Mouse (Mus musculus) heart, adult 2 months (tissue): ENCODE measurements around the gene Nploc4. TPM values are rescaled to one million over a fixed set of nuclear protein-coding genes. Genes with fewer than 3 reads are reported as not detected.
A peak's percentile ranks its signal among the peaks of the same experiment; 100 is the strongest.

Source experiments
- DNase-seq, 2 experiments: peaks; one replicate each; pipeline ENCODE4 v3.0.0; 2021
- H3K27ac ChIP-seq: fragments of 200-600 bp; 2 replicates; pipeline ENCODE4 v1.8.1; 2022
- H3K27me3 ChIP-seq: fragments of 200-500 bp; 2 replicates; pipeline ENCODE4 v1.6.1; 2012; ENCODE audit warnings: mild to moderate bottlenecking, low read length, inconsistent platforms, mixed read lengths; ENCODE audit not compliant: control insufficient read depth, insufficient read depth
- H3K36me3 ChIP-seq: fragments of 200-500 bp; 2 replicates; pipeline ENCODE4 v1.6.1; 2012; ENCODE audit warnings: low read length, inconsistent platforms; ENCODE audit not compliant: control insufficient read depth, insufficient read depth
- H3K4me1 ChIP-seq: fragments of 200-500 bp; 2 replicates; pipeline ENCODE4 v1.6.1; 2011; ENCODE audit warnings: low read length; ENCODE audit not compliant: control insufficient read depth, insufficient read depth
- H3K4me3 ChIP-seq: fragments of 200-600 bp; 2 replicates; pipeline ENCODE4 v1.8.1; 2022
- H3K79me2 ChIP-seq: fragments of 200-500 bp; replicated peaks from 2 replicates; pipeline ENCODE4 v1.6.1; 2012; ENCODE audit warnings: mild to moderate bottlenecking, inconsistent platforms, low read length, moderate library complexity, mixed read lengths; ENCODE audit not compliant: control insufficient read depth, insufficient read depth
- H3K9ac ChIP-seq: fragments of 200-500 bp; 2 replicates; pipeline ENCODE4 v1.6.1; 2012; ENCODE audit warnings: low read depth, mild to moderate bottlenecking, control low read depth, inconsistent platforms, low read length, mixed read lengths
- CTCF ChIP-seq: fragments of 200-600 bp; IDR thresholded peaks from 2 replicates; pipeline ENCODE4 v1.8.1; 2022; ENCODE audit warnings: antibody characterized with exemption, mild to moderate bottlenecking, moderate library complexity
- EP300 ChIP-seq: fragments of 200-500 bp; IDR thresholded peaks from 2 replicates; pipeline ENCODE4 v1.6.1; 2011; ENCODE audit warnings: low read depth, low read length, control low read depth; ENCODE audit not compliant: insufficient read depth
- POLR2A ChIP-seq: fragments of 200-500 bp; IDR thresholded peaks from 2 replicates; pipeline ENCODE4 v1.6.1; 2011; ENCODE audit warnings: mild to moderate bottlenecking, low read depth, low read length, control low read depth; ENCODE audit not compliant: insufficient read depth
- WGBS: fragments of 180-500 bp; shearing (Covaris S2); methylation state at CpG from one replicate; pipeline ENCODE4 v1.1.7; 2018; 5-methylcytosine and 5-hydroxymethylcytosine counted together
- intact Hi-C: fragments of 180-260 bp; cut with DNase I; formaldehyde crosslinking; loops from one replicate; pipeline ENCODE4 v1.15.1; 2025
- polyA plus RNA-seq: library from polyadenylated mRNA; depleted of rRNA; stranded (reverse); fragments of >200 nt; gene quantifications from 2 replicates; pipeline ENCODE4 v1.2.3, GENCODE M21; 2012
- total RNA-seq, 2 experiments: library from RNA; stranded (reverse); gene quantifications; 2 replicates each; pipeline ENCODE4 v1.2.3; 2021

Gene Nploc4
- total and polyA plus RNA-seq, 3 experiments = 36.6 to 58.4 (median 54.8) TPM

DNA sequence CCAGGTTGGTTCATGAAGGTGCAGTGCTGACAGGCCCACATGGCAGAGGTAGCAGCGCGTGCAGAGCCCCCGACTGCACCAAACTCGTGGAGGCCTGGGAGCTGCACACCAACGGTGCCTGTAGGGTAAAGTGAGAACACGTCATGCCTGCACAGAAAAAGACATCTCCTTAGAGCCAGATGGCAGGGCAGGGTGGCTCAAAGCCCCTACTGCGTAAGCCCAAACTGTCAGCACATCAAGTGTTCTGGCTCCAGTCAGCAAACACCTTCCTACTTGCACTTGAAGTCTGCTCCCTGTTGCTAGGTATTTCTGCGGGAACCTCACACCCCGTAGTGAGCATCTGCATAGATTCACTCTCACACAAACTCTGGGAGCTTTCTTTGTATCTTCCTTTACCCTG lies 55.0 kb downstream of the Nploc4 start:
- TF ChIP-seq CTCF (no peak), EP300 (peak; percentile 95), POLR2A (no peak)
- no peaks in the 10 kb centered on the region for H3K27me3 ChIP-seq
- no peaks in the 10 kb centered on the region for H3K79me2 ChIP-seq
- peak in 1 of 2 experiments; percentile 67 for DNase-seq
- WGBS = 66% methylated on average over 9 of the region's 9 CpGs
- no peak overlapping the region for H3K4me3 ChIP-seq
- H3K27ac ChIP-seq = peak overlapping the region; percentile 23
- peaks cover 7% of the 10 kb centered on the region for H3K4me1 ChIP-seq
- intact Hi-C loops = no loop called here
- H3K9ac ChIP-seq = no peak overlapping the region
- H3K36me3 ChIP-seq = peaks cover 3% of the 10 kb centered on the region; the same call in 1 of the 2 replicates

DNA sequence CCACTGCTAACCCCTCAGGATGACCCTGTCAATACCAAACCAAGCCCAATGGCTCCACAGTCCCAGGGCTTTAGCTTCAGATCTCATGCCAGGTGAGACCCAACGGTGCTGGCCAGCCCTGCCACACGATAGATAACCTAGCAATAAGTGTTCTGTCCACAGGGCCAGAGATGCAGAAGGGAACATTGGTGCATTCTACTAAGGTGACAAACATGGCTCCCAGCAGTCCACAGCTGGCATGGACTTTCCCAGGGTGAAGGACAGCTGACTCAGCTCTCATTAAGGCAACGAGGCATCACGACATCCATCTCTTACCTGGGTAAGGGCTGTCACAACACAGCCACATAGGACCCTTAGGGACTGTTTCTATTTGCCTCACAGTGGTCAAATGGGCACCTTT lies 56.4 kb downstream of the Nploc4 start:
- no peaks in the 10 kb centered on the region for H3K27me3 ChIP-seq
- TF ChIP-seq POLR2A = no peak
- no peak for TF ChIP-seq EP300
- no peak for TF ChIP-seq CTCF
- WGBS = 82% methylated on average over 4 of the region's 4 CpGs
- H3K79me2 ChIP-seq = no peaks in the 10 kb centered on the region
- H3K4me1 ChIP-seq = peaks cover 10% of the 10 kb centered on the region
- no peak overlapping the region for H3K9ac ChIP-seq
- DNase-seq = no peak
- H3K4me3 ChIP-seq = no peak overlapping the region
- intact Hi-C loops = no loop called here
- no peak overlapping the region for H3K27ac ChIP-seq
- H3K36me3 ChIP-seq = peaks cover 3% of the 10 kb centered on the region; the same call in 1 of the 2 replicates

DNA sequence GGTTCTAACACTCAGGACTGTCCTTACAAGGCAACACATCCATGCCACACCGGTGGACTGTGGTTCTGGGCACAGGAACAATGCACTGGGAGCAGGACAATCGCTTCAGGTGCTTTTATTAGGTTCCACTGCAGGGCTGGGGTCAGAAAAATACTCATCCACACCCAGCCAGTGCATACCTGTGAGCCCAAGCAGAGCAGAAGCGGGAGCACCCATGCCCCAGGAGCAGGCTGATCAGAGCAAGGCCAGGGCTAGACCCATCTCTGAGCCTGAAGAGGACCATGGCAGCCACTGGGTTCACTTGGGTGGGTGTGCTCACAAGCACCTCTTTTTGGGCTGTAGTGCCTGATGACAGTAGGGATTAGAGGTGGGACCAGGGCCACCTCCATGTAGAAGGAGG lies 57.2 kb downstream of the Nploc4 start:
- Histone ChIP-seq H3K4me3 (no peak overlapping the region), H3K27ac (no peak overlapping the region), H3K36me3 (peaks cover 3% of the 10 kb centered on the region; the same call in 1 of the 2 replicates), H3K4me1 (peaks cover 10% of the 10 kb centered on the region), H3K79me2 (no peaks in the 10 kb centered on the region), H3K9ac (no peak overlapping the region), H3K27me3 (no peaks in the 10 kb centered on the region)
- TF ChIP-seq CTCF = no peak
- intact Hi-C loops = no loop called here
- no peak for DNase-seq
- 88% methylated on average over 3 of the region's 3 CpGs for WGBS

DNA sequence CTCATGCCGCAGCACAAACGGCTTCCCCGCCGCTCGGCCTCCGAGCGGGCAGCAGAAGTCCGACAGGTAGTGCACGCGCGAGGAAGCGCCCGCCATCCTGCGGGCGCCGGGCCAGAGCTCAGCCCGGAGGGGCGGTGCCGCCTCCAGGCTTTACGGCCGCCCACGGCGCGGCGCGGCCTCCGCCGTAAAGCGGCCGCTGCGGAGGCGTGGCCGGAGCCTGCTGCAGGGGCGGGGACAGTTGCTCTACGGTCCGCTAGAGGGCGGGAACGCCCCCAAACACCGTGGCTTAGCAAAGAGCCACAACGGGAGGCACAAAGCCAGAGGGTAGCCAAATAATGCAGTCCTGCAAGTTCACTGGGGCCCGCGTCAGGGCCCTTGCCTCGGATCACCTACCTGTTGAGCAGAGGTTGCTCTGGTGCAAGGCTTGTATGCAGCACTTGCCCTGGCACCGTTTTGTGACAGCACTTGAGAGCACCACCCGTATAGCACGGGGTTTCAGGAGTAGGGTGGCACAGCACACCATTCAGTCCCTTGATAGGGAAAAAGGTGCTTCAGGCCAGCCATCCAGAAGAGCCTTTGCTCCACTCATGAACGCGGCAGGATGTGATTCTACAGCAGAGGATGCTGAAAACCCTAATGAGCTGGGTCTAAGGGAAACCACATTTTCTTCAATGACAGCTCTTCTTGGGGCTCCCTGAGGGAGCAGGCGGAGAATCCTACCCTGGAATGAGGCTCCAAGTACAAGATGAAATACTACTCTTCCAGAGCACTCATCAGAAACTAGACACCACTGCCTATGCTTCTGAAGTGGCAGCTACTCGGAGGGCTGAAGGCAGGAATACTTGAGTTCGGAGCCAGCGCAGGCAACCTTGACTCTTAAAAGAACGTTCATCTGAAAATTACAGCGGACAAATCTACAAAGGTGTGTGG lies 58.6 kb downstream of the Nploc4 start, which contains the start of gene Faap100:
TSS of gene Faap100 (minus strand) at position 154 of the 930 bp plus-strand sequence.
- WGBS = 8% methylated on average over 53 of the region's 54 CpGs
- peak; percentile 47; the same call in 1 of the 2 replicates for TF ChIP-seq POLR2A
- 0 out of 2 replicates have a peak, but pooled peaks have one; percentile 39 for TF ChIP-seq EP300
- peak; percentile 97 for TF ChIP-seq CTCF
- peaks cover 13% of the 10 kb centered on the region for H3K4me1 ChIP-seq

DNA sequence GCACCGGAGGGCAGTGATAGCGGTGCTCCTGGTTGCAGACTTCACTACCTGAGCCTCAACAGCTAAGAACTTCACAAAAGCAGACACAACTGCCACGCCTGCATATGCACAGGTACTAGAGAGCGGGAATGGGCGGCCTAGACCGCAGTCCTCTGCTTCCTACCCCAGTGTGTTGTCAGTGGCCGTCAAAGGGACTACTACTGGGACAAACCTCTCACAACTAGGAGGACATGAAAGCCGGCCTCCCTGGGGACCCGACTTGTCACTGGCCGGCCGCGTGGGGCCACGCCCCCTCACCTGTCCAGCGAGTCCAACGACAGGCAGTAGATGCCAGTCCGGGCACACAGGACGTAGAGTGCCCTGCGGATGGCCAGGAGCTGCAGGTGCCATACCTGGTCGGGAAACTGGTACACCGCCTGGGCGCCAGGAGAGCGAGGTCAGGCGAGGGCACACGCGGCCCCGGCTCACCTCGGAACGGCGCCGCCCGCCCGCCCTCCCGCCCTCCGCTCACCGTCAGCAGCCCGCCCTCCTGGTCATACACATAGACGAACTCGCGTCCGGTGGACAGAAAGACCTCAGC lies 59.4 kb downstream of the Nploc4 start:
- peaks cover 13% of the 10 kb centered on the region for H3K4me1 ChIP-seq
- under 1% methylated on average over 40 of the region's 40 CpGs for WGBS
- DNase-seq = no peak

More for the DNA sequence above, 58.6 kb downstream of the Nploc4 start, which contains the start of gene Faap100:
- peak within 1 kb of the TSS; percentile 77 for H3K9ac ChIP-seq
- H3K36me3 ChIP-seq = peaks cover 3% of the 10 kb centered on the region; the same call in 1 of the 2 replicates
- H3K27me3 ChIP-seq = no peaks in the 10 kb centered on the region
- intact Hi-C loops = no loop called here
- DNase-seq = peak; percentile 94 to 95
- peak within 1 kb of the TSS; percentile 72 for H3K27ac ChIP-seq
- no peaks in the 10 kb centered on the region for H3K79me2 ChIP-seq
- H3K4me3 ChIP-seq = peak within 1 kb of the TSS; percentile 87

DNA sequence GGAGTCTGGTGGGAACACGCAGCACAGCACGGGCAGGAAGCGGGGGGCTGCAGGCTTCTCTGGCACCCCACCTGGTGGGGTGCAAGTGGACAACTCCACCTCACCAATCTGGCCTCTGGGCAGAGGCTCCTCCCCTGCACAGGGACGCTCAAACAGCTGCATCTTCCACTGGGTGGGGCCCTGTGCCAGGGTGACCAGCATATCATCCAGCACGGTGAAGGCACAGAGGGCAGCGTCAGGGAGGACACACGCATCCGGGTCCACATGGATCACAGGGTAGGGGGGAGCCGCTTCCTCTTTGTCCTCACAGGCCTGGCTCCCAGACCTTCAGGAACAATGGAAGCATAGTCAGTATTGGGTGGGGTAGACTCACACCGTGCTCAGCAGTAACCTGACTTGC lies 60.2 kb downstream of the Nploc4 start:
- DNase-seq = no peak

More for the DNA sequence above, 59.4 kb downstream of the Nploc4 start:
- Histone ChIP-seq H3K27ac (peak overlapping the region; percentile 68), H3K79me2 (no peaks in the 10 kb centered on the region), H3K4me3 (peak overlapping the region; percentile 87), H3K27me3 (no peaks in the 10 kb centered on the region), H3K9ac (peak overlapping the region; percentile 77), H3K36me3 (peaks cover 3% of the 10 kb centered on the region; the same call in 1 of the 2 replicates)
- intact Hi-C loops = no loop called here
- no peak for TF ChIP-seq CTCF
- no peak for TF ChIP-seq POLR2A
- TF ChIP-seq EP300 = no peak

More for the DNA sequence above, 60.2 kb downstream of the Nploc4 start:
- Histone ChIP-seq H3K79me2 (no peaks in the 10 kb centered on the region), H3K27me3 (no peaks in the 10 kb centered on the region), H3K9ac (0 out of 2 replicates have a peak overlapping the region, but pooled peaks have one; percentile 10), H3K4me3 (no peak overlapping the region), H3K36me3 (no peaks in the 10 kb centered on the region), H3K27ac (no peak overlapping the region), H3K4me1 (peaks cover 13% of the 10 kb centered on the region)
- no peak for TF ChIP-seq EP300
- no peak for TF ChIP-seq POLR2A
- TF ChIP-seq CTCF = no peak
- 37% methylated on average over 10 of the region's 10 CpGs for WGBS
- intact Hi-C loops = loop anchor here (2.0 kb wide), 1 partner anchor 25 kb away; no protein-coding TSS in a partner anchor
